Mouse (Mus musculus): ENCODE results near the gene Nit1.

- TF ChIP-seq ELF1 (IDR thresholded peaks at IDR 0.05; ENCODE audit: low read depth, low read length) (no peak), CTCF (conservative IDR thresholded peaks at IDR 0.05 in 1 of 2, IDR thresholded peaks at IDR 0.05 in 1 of 2; ENCODE audit: low read depth in 2 of 2, low read length in 2 of 2) (no peak), EP300 (IDR thresholded peaks at IDR 0.05; ENCODE audit: low read length) (no peak), CHD1 (IDR thresholded peaks at IDR 0.05; ENCODE audit: low read depth, low read length) (peak; percentile 81; the same call in 1 of the 2 replicates), E2F4 (IDR thresholded peaks at IDR 0.05; ENCODE audit: insufficient replicate concordance, low read depth, low read length) (no peak), POLR2AphosphoS2 (IDR thresholded peaks at IDR 0.05; ENCODE audit: low read depth, low read length) (no peak)
Measured at GRCm38 (mm10) chr1:171295063-171295402, 50.4 kb downstream of the Nit1 start.
